Mouse (Mus musculus) heart, postnatal 0 days (tissue): Measurements from ENCODE around the gene Magi1.

Experiments
- CTCF ChIP-seq: IDR thresholded peaks from 2 replicates; pipeline ENCODE4 v1.5.1; 2016; ENCODE audit warnings: antibody characterized with exemption, control low read depth, low read depth
- EP300 ChIP-seq: IDR thresholded peaks from 2 replicates; pipeline ENCODE4 v1.6.1; 2016; ENCODE audit warnings: antibody characterized with exemption, low read depth

GRCm38 (mm10) chr6:94226262-94226661 is 57.5 kb downstream of the Magi1 start:
- TF ChIP-seq CTCF, result no peak
- no peak for TF ChIP-seq EP300
